Mouse (Mus musculus) limb, embryonic 14.5 days (tissue): ENCODE results near the gene Pcgf3. TPM values are rescaled to one million over a fixed set of nuclear protein-coding genes. Genes with fewer than 3 reads are reported as not detected.

ENCODE experiments used
- ATAC-seq: fragments of 200-750 bp; cut with Nextera tagmentation; 2 replicates; pipeline ENCODE4 v1.8.0; 2017; ENCODE audit warnings: low read depth, moderate number of reproducible peaks, moderate TSS enrichment; ENCODE audit not compliant: low FRiP score
- DNase-seq: peaks from one replicate; pipeline ENCODE4 v3.0.0-alpha.2; 2015; ENCODE audit warnings: low spot score
- H3K27ac ChIP-seq: fragments of 300-500 bp; sonication (generic); replicated peaks from 2 replicates; pipeline ENCODE4 v1.5.1; 2014; ENCODE audit warnings: low read depth, mild to moderate bottlenecking, low read length, moderate library complexity, mixed read lengths
- H3K27me3 ChIP-seq: fragments of 300-500 bp; sonication (generic); 2 replicates; pipeline ENCODE4 v1.6.1; 2014; ENCODE audit warnings: low read length, mixed read lengths; ENCODE audit not compliant: control insufficient read depth, insufficient read depth
- H3K36me3 ChIP-seq: fragments of 300-500 bp; sonication (generic); 2 replicates; pipeline ENCODE4 v1.6.1; 2014; ENCODE audit warnings: mild to moderate bottlenecking, low read length, moderate library complexity, mixed read lengths; ENCODE audit not compliant: control insufficient read depth, insufficient read depth
- H3K4me1 ChIP-seq: fragments of 300-500 bp; sonication (generic); 2 replicates; pipeline ENCODE4 v1.6.1; 2014; ENCODE audit warnings: antibody characterized with exemption, low read length, mixed read lengths; ENCODE audit not compliant: control insufficient read depth, insufficient read depth
- H3K4me2 ChIP-seq: fragments of 300-500 bp; sonication (generic); replicated peaks from 2 replicates; pipeline ENCODE4 v1.6.1; 2014; ENCODE audit warnings: low read depth, mild to moderate bottlenecking, low read length, moderate library complexity; ENCODE audit not compliant: severe bottlenecking
- H3K4me3 ChIP-seq: fragments of 300-500 bp; sonication (generic); replicated peaks from 2 replicates; pipeline ENCODE4 v1.5.1; 2014; ENCODE audit warnings: low read length
- H3K9ac ChIP-seq: fragments of 300-500 bp; sonication (generic); 2 replicates; pipeline ENCODE4 v1.6.1; 2014; ENCODE audit warnings: mild to moderate bottlenecking, low read depth, low read length, moderate library complexity; ENCODE audit not compliant: severe bottlenecking
- H3K9me3 ChIP-seq: fragments of 300-500 bp; sonication (generic); 2 replicates; pipeline ENCODE4 v1.6.1; 2016; ENCODE audit warnings: low read length; ENCODE audit not compliant: control insufficient read depth
- POLR2A ChIP-seq: fragments of 200-500 bp; IDR thresholded peaks from 2 replicates; pipeline ENCODE4 v1.8.0; 2012; ENCODE audit warnings: inconsistent platforms, mild to moderate bottlenecking, moderate library complexity, borderline replicate concordance; ENCODE audit not compliant: insufficient read depth, insufficient read length; ENCODE audit errors: extremely low read depth
- WGBS: fragments of 180-500 bp; shearing (Covaris S2); extraction: QIAGEN DNeasy Blood & Tissue Kit; methylation state at CpG from one replicate; pipeline ENCODE4 v1.1.7; 2014; 5-methylcytosine and 5-hydroxymethylcytosine counted together
- polyA plus RNA-seq, 2 experiments: library from polyadenylated mRNA; depleted of rRNA in 1 of 2; stranded (reverse) in 1 of 2; unstranded in 1 of 2; fragments of >200 nt; fragmentation: Nextera tagmentation in 1 of 2; extraction: Ambion mirVana in 1 of 2; gene quantifications; 2 replicates each; pipeline versions ENCODE4 v1.2.1 to v1.2.3; 2012 to 2014

Gene Pcgf3
- polyA plus RNA-seq, 2 experiments: 21.8 to 24.3 TPM

- Histone ChIP-seq H3K9ac (no peak overlapping the region), H3K4me2 (no peak overlapping the region), H3K27me3 (no peaks in the 10 kb centered on the region), H3K4me1 (0 out of 2 replicates have a peak, but pooled peaks cover 3% of the 10 kb centered on the region), H3K4me3 (no peak overlapping the region), H3K36me3 (no peaks in the 10 kb centered on the region), H3K9me3 (no peaks in the 10 kb centered on the region), H3K27ac (no peak overlapping the region)
- no peak for TF ChIP-seq POLR2A
- 83% methylated on average over 5 of the region's 5 CpGs for WGBS
- DNase-seq (no peak), ATAC-seq (no peak)
These were observed 57.9 kb downstream of the Pcgf3 start for GRCm38 (mm10) chr5:108518951-108519350.

- no peak for ATAC-seq
- TF ChIP-seq POLR2A: no peak
- H3K27me3 ChIP-seq: no peaks in the 10 kb centered on the region
- no peak overlapping the region for H3K27ac ChIP-seq
- no peak overlapping the region for H3K4me3 ChIP-seq
- DNase-seq: no peak
- H3K4me2 ChIP-seq: no peak overlapping the region
- H3K9ac ChIP-seq: no peak overlapping the region
- no peaks in the 10 kb centered on the region for H3K9me3 ChIP-seq
- H3K4me1 ChIP-seq: 0 out of 2 replicates have a peak, but pooled peaks cover 3% of the 10 kb centered on the region
- WGBS: 68% methylated on average over 7 of the region's 7 CpGs
- H3K36me3 ChIP-seq: no peaks in the 10 kb centered on the region
These were observed 59.1 kb downstream of the Pcgf3 start for GRCm38 (mm10) chr5:108520153-108520552.

- no peak for DNase-seq
- H3K36me3 ChIP-seq: no peaks in the 10 kb centered on the region
- H3K4me3 ChIP-seq: no peak overlapping the region
- no peaks in the 10 kb centered on the region for H3K27me3 ChIP-seq
- no peak overlapping the region for H3K27ac ChIP-seq
- H3K9me3 ChIP-seq: no peaks in the 10 kb centered on the region
- ATAC-seq: no peak
- no peak for TF ChIP-seq POLR2A
- 47% methylated on average over 2 of the region's 2 CpGs for WGBS
- 0 out of 2 replicates have a peak, but pooled peaks cover 3% of the 10 kb centered on the region for H3K4me1 ChIP-seq
- H3K4me2 ChIP-seq: no peak overlapping the region
- H3K9ac ChIP-seq: no peak overlapping the region
These were observed 60.0 kb downstream of the Pcgf3 start for GRCm38 (mm10) chr5:108521016-108521415.

GRCm38 (mm10) chr5:108521896-108522295 is 60.9 kb downstream of the Pcgf3 start:
- DNase-seq: no peak
- no peaks in the 10 kb centered on the region for H3K27me3 ChIP-seq
- ATAC-seq: no peak
- no peak overlapping the region for H3K27ac ChIP-seq
- no peaks in the 10 kb centered on the region for H3K9me3 ChIP-seq
- H3K9ac ChIP-seq: no peak overlapping the region
- no peak overlapping the region for H3K4me3 ChIP-seq
- H3K36me3 ChIP-seq: no peaks in the 10 kb centered on the region
- TF ChIP-seq POLR2A: no peak
- H3K4me2 ChIP-seq: no peak overlapping the region
- WGBS: 72% methylated on average over 3 of the region's 3 CpGs
- 0 out of 2 replicates have a peak, but pooled peaks cover 3% of the 10 kb centered on the region for H3K4me1 ChIP-seq

- no peaks in the 10 kb centered on the region for H3K27me3 ChIP-seq
- 87% methylated on average over 3 of the region's 3 CpGs for WGBS
- H3K27ac ChIP-seq: no peak overlapping the region
- ATAC-seq (no peak), DNase-seq (no peak)
- no peak for TF ChIP-seq POLR2A
- H3K9ac ChIP-seq: no peak overlapping the region
- H3K4me2 ChIP-seq: no peak overlapping the region
- no peaks in the 10 kb centered on the region for H3K36me3 ChIP-seq
- H3K4me1 ChIP-seq: 0 out of 2 replicates have a peak, but pooled peaks cover 3% of the 10 kb centered on the region
- H3K4me3 ChIP-seq: no peak overlapping the region
- no peaks in the 10 kb centered on the region for H3K9me3 ChIP-seq
These were observed 61.6 kb downstream of the Pcgf3 start for GRCm38 (mm10) chr5:108522597-108522996.

- no peak overlapping the region for H3K27ac ChIP-seq
- H3K36me3 ChIP-seq: no peaks in the 10 kb centered on the region
- no peaks in the 10 kb centered on the region for H3K4me1 ChIP-seq
- no peak for ATAC-seq
- H3K27me3 ChIP-seq: no peaks in the 10 kb centered on the region
- H3K4me2 ChIP-seq: no peak overlapping the region
- no peak for DNase-seq
- no peak for TF ChIP-seq POLR2A
- H3K9ac ChIP-seq: no peak overlapping the region
- peaks cover 10% of the 10 kb centered on the region; the same call in 1 of the 2 replicates for H3K9me3 ChIP-seq
- WGBS: 100% methylated on average over 2 of the region's 2 CpGs
- no peak overlapping the region for H3K4me3 ChIP-seq
These were observed 73.2 kb downstream of the Pcgf3 start for GRCm38 (mm10) chr5:108534188-108534587.
